Mouse (Mus musculus) intestine, postnatal 0 days (tissue): ENCODE data around the gene Lingo4. TPM values are rescaled to one million over a fixed set of nuclear protein-coding genes. Genes with fewer than 3 reads are reported as not detected.

Experiments used
- ATAC-seq: fragments of 200-750 bp; cut with Nextera tagmentation; 2 replicates; pipeline ENCODE4 v1.8.0; 2017; ENCODE audit warnings: mild to moderate bottlenecking, moderate TSS enrichment, moderate library complexity
- H3K27ac ChIP-seq: fragments of 300-500 bp; sonication (generic); 2 replicates; pipeline ENCODE4 v1.5.1; 2014; ENCODE audit warnings: mild to moderate bottlenecking, low read depth, low read length, moderate library complexity
- H3K27me3 ChIP-seq: fragments of 300-500 bp; sonication (generic); replicated peaks from 2 replicates; pipeline ENCODE4 v1.6.1; 2014; ENCODE audit warnings: low read length, mixed read lengths; ENCODE audit not compliant: control insufficient read depth, insufficient read depth
- H3K36me3 ChIP-seq: fragments of 300-500 bp; sonication (generic); 2 replicates; pipeline ENCODE4 v1.6.1; 2014; ENCODE audit warnings: mild to moderate bottlenecking, moderate library complexity; ENCODE audit not compliant: control insufficient read depth, insufficient read depth
- H3K4me1 ChIP-seq: fragments of 300-500 bp; sonication (generic); replicated peaks from 2 replicates; pipeline ENCODE4 v1.6.1; 2014; ENCODE audit warnings: antibody characterized with exemption, low read length, mixed read lengths; ENCODE audit not compliant: control insufficient read depth, insufficient read depth
- H3K4me2 ChIP-seq: fragments of 300-500 bp; sonication (generic); replicated peaks from 2 replicates; pipeline ENCODE4 v1.6.1; 2014; ENCODE audit warnings: low read depth, mild to moderate bottlenecking, moderate library complexity
- H3K4me3 ChIP-seq: fragments of 300-500 bp; sonication (generic); 2 replicates; pipeline ENCODE4 v1.5.1; 2014; ENCODE audit warnings: low read depth, low read length
- H3K9ac ChIP-seq: fragments of 300-500 bp; sonication (generic); 2 replicates; pipeline ENCODE4 v1.6.1; 2014; ENCODE audit warnings: mild to moderate bottlenecking, low read depth, low read length
- H3K9me3 ChIP-seq: fragments of 300-500 bp; sonication (generic); 2 replicates; pipeline ENCODE4 v1.6.1; 2016; ENCODE audit warnings: mixed run types; ENCODE audit not compliant: control insufficient read depth
- CTCF ChIP-seq: sonication (generic); IDR thresholded peaks from 2 replicates; pipeline ENCODE4 v1.5.1; 2016; ENCODE audit warnings: low read depth, mild to moderate bottlenecking, control low read depth, antibody characterized with exemption, moderate library complexity
- WGBS: fragments of 180-500 bp; shearing (Covaris S2); extraction: QIAGEN DNeasy Blood & Tissue Kit; methylation state at CpG from one replicate; pipeline ENCODE4 v1.1.7; 2014; 5-methylcytosine and 5-hydroxymethylcytosine counted together
- polyA plus RNA-seq: library from polyadenylated mRNA; unstranded; fragments of >200 nt; fragmentation: Nextera tagmentation; extraction: Ambion mirVana; gene quantifications from 2 replicates; pipeline ENCODE4 v1.2.1, GENCODE M21; 2015

Lingo4 gene
- polyA plus RNA-seq, 1 experiment from 2014 or later = 0.68 TPM

DNA sequence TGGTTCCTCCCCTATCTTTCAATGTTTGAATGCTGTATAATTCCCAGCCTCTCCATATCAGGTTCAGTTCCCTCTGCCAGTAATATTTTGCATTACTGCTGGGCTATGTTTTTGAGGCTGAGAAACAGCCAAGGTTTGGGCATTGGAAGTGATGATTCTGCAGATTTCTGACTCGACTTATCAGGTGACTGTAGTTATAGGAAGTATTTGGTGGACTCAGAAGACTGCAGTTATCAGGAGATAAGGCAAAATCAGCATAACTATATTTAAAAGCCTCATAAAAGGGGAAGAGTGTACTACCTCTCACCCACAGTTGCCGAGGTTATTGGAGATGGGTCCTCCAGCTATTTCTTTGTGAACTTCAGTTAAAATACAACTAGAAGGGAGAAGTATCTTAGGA lies 32.7 kb downstream of the Lingo4 start:
- H3K9ac ChIP-seq = no peak overlapping the region
- no peak overlapping the region for H3K27ac ChIP-seq
- no peak overlapping the region for H3K4me3 ChIP-seq
- H3K9me3 ChIP-seq = no peaks in the 10 kb centered on the region
- TF ChIP-seq CTCF = no peak
- WGBS = 33% methylated on average over 2 of the region's 2 CpGs
- H3K36me3 ChIP-seq = no peaks in the 10 kb centered on the region
- H3K27me3 ChIP-seq = no peaks in the 10 kb centered on the region
- ATAC-seq = no peak
- H3K4me2 ChIP-seq = no peak overlapping the region
- H3K4me1 ChIP-seq = no peaks in the 10 kb centered on the region

DNA sequence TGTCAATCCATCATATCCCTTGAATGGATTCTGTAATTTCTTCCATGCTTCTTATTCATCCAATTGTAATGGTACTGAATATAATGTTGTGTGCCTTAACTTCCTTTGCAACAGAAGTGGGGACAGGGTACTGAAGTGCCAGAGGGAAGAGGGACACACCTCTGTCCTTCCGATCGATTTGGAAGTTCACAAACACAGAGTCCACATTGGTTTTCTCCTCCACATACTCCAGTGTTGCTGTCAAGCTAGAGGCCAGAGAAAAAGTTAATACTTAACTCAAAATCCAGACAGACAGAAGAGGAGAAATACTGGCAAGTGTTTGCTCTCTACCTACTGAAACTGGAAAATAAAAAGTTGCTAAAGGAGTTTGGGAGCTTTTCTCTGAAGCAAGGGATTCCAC lies 36.0 kb downstream of the Lingo4 start:
- no peak overlapping the region for H3K4me2 ChIP-seq
- H3K27ac ChIP-seq = no peak overlapping the region
- no peak for ATAC-seq
- no peak overlapping the region for H3K9ac ChIP-seq
- TF ChIP-seq CTCF = no peak
- H3K36me3 ChIP-seq = no peaks in the 10 kb centered on the region
- no peaks in the 10 kb centered on the region for H3K9me3 ChIP-seq
- no peaks in the 10 kb centered on the region for H3K27me3 ChIP-seq
- WGBS = 39% methylated on average over 2 of the region's 2 CpGs
- H3K4me3 ChIP-seq = no peak overlapping the region
- no peaks in the 10 kb centered on the region for H3K4me1 ChIP-seq

DNA sequence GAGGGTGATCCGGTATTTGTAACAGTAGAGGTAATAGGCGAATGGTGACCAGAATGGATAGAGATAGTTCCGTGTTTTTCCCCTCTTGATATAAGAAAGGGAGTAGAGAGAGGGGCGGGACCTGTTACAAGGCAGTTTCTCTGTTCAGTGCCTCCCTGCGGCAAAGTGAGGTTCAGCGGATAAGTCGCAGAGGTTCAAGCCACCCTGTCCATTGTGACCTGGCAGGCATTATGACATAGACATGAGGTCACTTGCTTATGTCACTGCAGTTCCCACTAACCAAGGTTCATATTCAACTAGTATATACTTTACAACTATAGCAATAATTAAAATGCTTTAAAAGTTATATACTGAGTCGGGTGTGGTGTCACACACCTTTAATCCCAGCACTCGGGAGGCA lies 38.1 kb downstream of the Lingo4 start:
- no peak overlapping the region for H3K4me2 ChIP-seq
- TF ChIP-seq CTCF = no peak
- no peaks in the 10 kb centered on the region for H3K36me3 ChIP-seq
- H3K4me1 ChIP-seq = no peaks in the 10 kb centered on the region
- H3K27ac ChIP-seq = no peak overlapping the region
- H3K27me3 ChIP-seq = no peaks in the 10 kb centered on the region
- no peaks in the 10 kb centered on the region for H3K9me3 ChIP-seq
- 82% methylated on average over 9 of the region's 9 CpGs for WGBS
- no peak overlapping the region for H3K4me3 ChIP-seq
- ATAC-seq = no peak
- no peak overlapping the region for H3K9ac ChIP-seq

DNA sequence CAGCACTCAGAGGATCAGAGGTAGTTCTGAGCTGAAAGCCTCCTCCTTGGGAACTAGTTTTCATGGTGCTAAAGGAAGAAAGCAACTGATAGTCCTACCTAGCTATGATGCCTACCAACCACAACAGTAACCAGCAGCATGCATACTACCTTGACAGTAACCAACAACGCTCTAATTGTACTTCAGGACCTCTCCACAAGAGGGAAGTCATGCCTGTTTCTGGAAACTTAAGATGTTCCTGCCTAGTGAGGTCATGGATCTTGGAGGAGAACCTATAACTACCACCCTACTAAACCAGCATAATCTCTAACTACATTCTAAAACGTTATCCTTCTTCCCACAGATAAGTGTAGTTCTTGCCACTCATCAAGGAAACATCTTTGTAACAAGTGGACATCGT lies 42.9 kb downstream of the Lingo4 start:
- no peak overlapping the region for H3K27ac ChIP-seq
- peaks cover 4% of the 10 kb centered on the region for H3K36me3 ChIP-seq
- peak; percentile 69 for TF ChIP-seq CTCF
- H3K4me3 ChIP-seq = no peak overlapping the region
- no peaks in the 10 kb centered on the region for H3K4me1 ChIP-seq
- ATAC-seq = no peak
- H3K27me3 ChIP-seq = no peaks in the 10 kb centered on the region
- WGBS = 39% methylated on average over 3 of the region's 3 CpGs
- H3K9ac ChIP-seq = no peak overlapping the region
- no peaks in the 10 kb centered on the region for H3K9me3 ChIP-seq
- no peak overlapping the region for H3K4me2 ChIP-seq

DNA sequence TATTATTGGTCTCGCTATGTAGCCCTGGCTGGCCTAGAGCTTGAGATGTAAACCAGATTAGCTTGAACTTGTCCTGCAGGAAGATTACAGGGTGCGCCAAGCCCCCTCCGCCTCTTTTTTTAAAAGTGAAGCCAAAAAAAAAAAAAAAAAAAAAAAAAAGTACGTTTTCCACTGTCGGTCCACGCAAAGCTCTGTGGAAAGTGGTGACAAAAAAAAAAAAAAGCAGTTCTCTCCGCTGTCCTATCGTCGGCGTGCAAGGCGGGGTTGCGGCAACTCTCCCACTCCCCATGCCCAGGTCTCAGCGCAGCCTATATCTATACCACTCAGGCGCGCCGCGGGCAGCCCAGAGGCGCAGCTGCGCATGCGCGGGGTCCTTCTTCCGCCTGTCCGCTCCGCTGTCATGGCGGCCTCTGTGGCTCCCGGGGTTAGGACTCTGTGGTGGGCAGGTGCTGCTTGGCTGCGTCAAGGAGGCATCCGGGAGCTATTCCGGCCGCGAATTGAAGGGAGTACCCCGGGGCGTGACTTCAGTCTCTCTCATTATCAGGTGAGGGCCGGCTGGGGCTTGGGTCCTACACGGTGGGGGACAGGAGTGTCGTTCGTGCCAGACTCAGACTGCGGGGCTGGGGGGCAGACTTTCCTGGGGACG lies 44.8 kb downstream of the Lingo4 start, which contains the start of gene Mrpl9:
TSS of gene Mrpl9 (plus strand) at position 368 of the 646 bp plus-strand sequence.
- Histone ChIP-seq H3K4me1 (no peaks in the 10 kb centered on the region), H3K9me3 (no peaks in the 10 kb centered on the region), H3K27me3 (no peaks in the 10 kb centered on the region), H3K4me3 (peak within 1 kb of the TSS; percentile 68), H3K4me2 (peak within 1 kb of the TSS; percentile 89), H3K36me3 (peaks cover 22% of the 10 kb centered on the region), H3K9ac (peak within 1 kb of the TSS; percentile 77), H3K27ac (peak within 1 kb of the TSS; percentile 57)
- under 1% methylated on average over 39 of the region's 39 CpGs for WGBS
- peak; percentile 96 for ATAC-seq
- no peak for TF ChIP-seq CTCF

DNA sequence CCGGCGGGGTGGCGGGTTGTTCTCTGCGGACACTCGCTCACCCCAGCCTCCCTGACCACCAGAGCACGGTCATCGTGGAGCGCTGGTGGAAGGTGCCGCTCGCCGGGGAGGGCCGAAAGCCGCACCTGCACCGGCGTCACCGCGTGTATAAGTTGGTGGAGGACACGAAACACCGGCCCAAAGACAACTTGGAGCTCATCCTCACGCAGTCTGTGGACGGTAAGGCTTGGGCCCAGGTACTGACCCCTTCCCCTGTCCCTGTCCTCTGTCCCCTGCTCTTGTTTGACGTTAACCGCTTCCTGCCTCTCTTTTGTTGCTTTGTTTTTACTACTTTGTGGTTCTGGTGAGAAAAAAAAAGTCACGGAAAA lies 45.3 kb downstream of the Lingo4 start, which contains the start of gene Oaz3:
TSS of gene Oaz3 (minus strand) at position 319 of the 368 bp plus-strand sequence.
- peak within 1 kb of the TSS; percentile 57 for H3K27ac ChIP-seq
- H3K9ac ChIP-seq = peak within 1 kb of the TSS; percentile 77
- peak within 1 kb of the TSS; percentile 89 for H3K4me2 ChIP-seq
- H3K4me3 ChIP-seq = peak within 1 kb of the TSS; percentile 68
- no peaks in the 10 kb centered on the region for H3K4me1 ChIP-seq
- peaks cover 26% of the 10 kb centered on the region for H3K36me3 ChIP-seq
- no peaks in the 10 kb centered on the region for H3K27me3 ChIP-seq
- TF ChIP-seq CTCF = no peak
- no peaks in the 10 kb centered on the region for H3K9me3 ChIP-seq
- ATAC-seq = peak; percentile 70; the same call in 1 of the 2 replicates
- 0% methylated on average over 24 of the region's 24 CpGs for WGBS

DNA sequence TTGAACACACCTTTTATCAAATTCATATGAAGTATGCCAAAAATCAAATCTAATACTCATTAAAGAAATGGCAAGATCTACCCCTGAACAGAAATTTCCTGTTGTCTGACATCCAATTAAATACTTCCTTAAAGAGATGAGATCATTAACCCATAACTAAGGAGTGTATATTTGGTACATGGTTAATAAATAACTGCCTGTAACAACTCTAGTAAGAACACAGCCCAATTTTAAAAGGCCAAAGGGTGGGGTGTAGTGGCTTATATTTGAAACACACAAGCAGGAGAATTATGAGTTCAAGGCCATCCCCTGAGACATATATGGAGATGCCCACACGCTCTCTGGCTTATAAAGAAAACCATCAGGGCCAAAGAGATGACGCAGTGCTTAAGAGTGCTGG lies 51.1 kb downstream of the Lingo4 start:
- no peak for TF ChIP-seq CTCF
- Histone ChIP-seq H3K9ac (no peak overlapping the region), H3K27me3 (no peaks in the 10 kb centered on the region), H3K4me3 (no peak overlapping the region), H3K27ac (no peak overlapping the region), H3K9me3 (no peaks in the 10 kb centered on the region), H3K4me1 (no peaks in the 10 kb centered on the region), H3K36me3 (peaks cover 31% of the 10 kb centered on the region), H3K4me2 (no peak overlapping the region)
- ATAC-seq = 0 out of 2 replicates have a peak, but pooled peaks have one; percentile 41
- 80% methylated on average over 2 of the region's 2 CpGs for WGBS

Other genes with a start within 250 kb of the Lingo4 start
- gene Gm10696, start 220.3 kb upstream of the Lingo4 start, polyA plus RNA-seq = not detected in 2 replicates
- gene Gm5286, start 201.8 kb upstream of the Lingo4 start, polyA plus RNA-seq = not detected in 2 replicates
- not detected in 2 replicates for gene Gm4778, start 134.5 kb upstream of the Lingo4 start, polyA plus RNA-seq
- 18.0 and 19.8 TPM in 2 replicates for gene Them4, start 88.4 kb upstream of the Lingo4 start, polyA plus RNA-seq
- gene Them5, start 56.4 kb upstream of the Lingo4 start, polyA plus RNA-seq = not detected in 2 replicates
- gene C2cd4d, start 36.1 kb upstream of the Lingo4 start, polyA plus RNA-seq = 0.65 and 0.87 TPM in 2 replicates
- gene Rorc, start 25.7 kb upstream of the Lingo4 start, polyA plus RNA-seq = 25.5 and 32.1 TPM in 2 replicates
- 5.6 and 6.2 TPM in 2 replicates for gene Tdrkh, start 14.8 kb downstream of the Lingo4 start, polyA plus RNA-seq
- 33.5 and 35.2 TPM in 2 replicates for gene Mrpl9, start 44.8 kb downstream of the Lingo4 start, polyA plus RNA-seq
- 0.35 and 0.56 TPM in 2 replicates for gene Oaz3, start 45.4 kb downstream of the Lingo4 start, polyA plus RNA-seq
- 12.2 and 12.8 TPM in 2 replicates for gene Celf3, start 79.8 kb downstream of the Lingo4 start, polyA plus RNA-seq
- gene Riiad1, start 81.8 kb downstream of the Lingo4 start, polyA plus RNA-seq = 3.5 and 3.9 TPM in 2 replicates
- 20.9 and 26.5 TPM in 2 replicates for gene Snx27, start 184.2 kb downstream of the Lingo4 start, polyA plus RNA-seq
- gene Gm10972, start 244.6 kb downstream of the Lingo4 start, polyA plus RNA-seq = not detected in 2 replicates